Mouse (Mus musculus) ES-Bruce4 (cell line): ENCODE measurements at regions not wholly inside any gene's neighbourhood (a gene's known extent, or its start where the extent isn't known, plus 50 kb on each side); places are given as distances from the start of the nearest gene placed in this dataset.

Source experiments
- CTCF ChIP-seq: IDR thresholded peaks from one replicate; pipeline ENCODE4 v1.8.1; 2011; ENCODE audit warnings: low read depth, low read length
- EP300 ChIP-seq: IDR thresholded peaks from 2 replicates; pipeline ENCODE4 v1.6.1; 2011; ENCODE audit warnings: low read depth, low read length; ENCODE audit not compliant: insufficient read depth
- POLR2A ChIP-seq: IDR thresholded peaks from one replicate; pipeline ENCODE4 v1.8.1; 2011; ENCODE audit warnings: low read length; ENCODE audit not compliant: insufficient read depth

DNA sequence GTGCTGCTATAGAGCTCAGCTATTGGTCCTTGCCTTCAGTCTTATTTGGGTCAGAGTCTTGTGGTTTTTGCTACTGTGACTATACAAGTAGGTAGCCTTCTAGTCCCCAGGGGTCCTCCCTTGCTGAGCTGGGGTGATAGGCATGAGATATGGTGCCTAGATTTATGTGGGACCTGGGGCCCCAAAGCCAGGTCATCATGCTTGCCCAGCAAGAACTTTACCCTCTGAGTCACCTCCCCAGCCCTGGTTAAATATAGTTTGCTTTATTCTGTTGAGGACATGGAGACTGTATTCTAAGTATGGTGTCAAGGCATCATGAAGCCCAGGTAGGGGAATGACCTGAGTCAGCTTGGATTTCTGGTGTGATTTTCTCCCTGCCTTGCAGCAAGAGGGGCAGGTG lies 91.4 kb upstream of the Frmd4a start:
- TF ChIP-seq CTCF (no peak), EP300 (no peak), POLR2A (no peak)
